Mouse (Mus musculus) regulatory T cell (primary cell): ENCODE measurements at regions not wholly inside any gene's neighbourhood (a gene's known extent, or its start where the extent isn't known, plus 50 kb on each side); places are given as distances from the start of the nearest gene placed in this dataset.
"Not testable (repeated sequence)": the region's sequence is repeated elsewhere in the genome, so short reads cannot be mapped to it uniquely, and the experiment has no call there.

ENCODE experiments used
- in situ Hi-C: fragments of 300-600 bp; cut with MboI, MseI; formaldehyde crosslinking; loops from one replicate; pipeline ENCODE4 v1.15.1; 2025; ENCODE audit warnings: high pct_unique_total_duplicates

GRCm38 (mm10) chr12:69524337-69525035, 58.3 kb downstream of the Vcpkmt start:
- in situ Hi-C loops, result no loop called here

DNA sequence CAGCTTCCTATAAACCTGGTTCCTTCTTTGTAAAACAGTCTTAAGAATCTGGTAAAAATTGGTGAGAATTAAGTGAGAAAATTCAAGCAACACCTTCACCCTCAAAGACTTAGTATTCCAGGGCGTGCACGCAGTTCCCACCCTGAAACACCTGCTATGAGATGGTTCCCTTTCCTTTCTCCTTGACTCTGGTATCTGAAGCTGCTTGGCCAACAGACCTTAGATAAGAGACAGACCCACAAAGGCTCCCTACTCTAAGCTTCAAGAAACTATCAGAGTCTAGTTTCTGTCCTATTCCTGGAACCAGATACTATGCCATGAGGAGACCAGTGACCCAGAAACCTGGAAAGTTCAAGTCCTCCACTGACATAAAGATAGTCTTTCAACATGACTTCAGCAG, 63.0 kb downstream of the Vcpkmt start:
- in situ Hi-C loops, result loop anchor here (10.0 kb wide), 1 partner anchor 65 kb away; no protein-coding TSS in a partner anchor

DNA sequence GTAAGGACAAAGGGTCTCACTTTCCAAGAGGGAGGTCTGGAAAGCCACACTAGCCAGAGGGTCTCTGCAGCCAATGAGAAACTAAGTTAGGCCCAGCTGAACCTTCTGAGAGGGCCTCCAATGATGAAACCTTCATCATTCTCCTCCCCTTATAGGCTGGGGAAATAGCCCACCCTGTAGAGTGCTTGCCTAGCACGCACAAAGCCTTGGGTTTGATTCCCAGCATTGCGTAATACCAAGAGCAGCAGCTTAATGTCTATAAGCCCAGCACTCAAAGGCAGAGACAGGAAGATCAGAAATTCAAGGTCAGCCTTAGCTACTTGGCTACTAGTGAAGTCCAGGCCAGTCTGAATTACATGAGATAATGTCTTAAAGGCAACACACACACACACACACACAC, 63.8 kb downstream of the Vcpkmt start:
- in situ Hi-C loops, result loop anchor here (10.0 kb wide), 1 partner anchor 64 kb away; no protein-coding TSS in a partner anchor

GRCm38 (mm10) chr12:69517616-69518015, 65.2 kb downstream of the Vcpkmt start:
- in situ Hi-C loops, result loop anchor here (10.0 kb wide), 1 partner anchor 63 kb away; no protein-coding TSS in a partner anchor

- in situ Hi-C loops, result loop anchor here (10.0 kb wide), 1 partner anchor 62 kb away; no protein-coding TSS in a partner anchor
Observed at GRCm38 (mm10) chr12:69516314-69516916, 66.4 kb downstream of the Vcpkmt start.

- in situ Hi-C loops, result loop anchor here (10.0 kb wide), 1 partner anchor 61 kb away; no protein-coding TSS in a partner anchor
Observed at GRCm38 (mm10) chr12:69515850-69516249, 67.0 kb downstream of the Vcpkmt start.

GRCm38 (mm10) chr12:69515117-69515516, 67.7 kb downstream of the Vcpkmt start:
- in situ Hi-C loops, result loop anchor here (10.0 kb wide), 1 partner anchor 60 kb away; no protein-coding TSS in a partner anchor

GRCm38 (mm10) chr12:69513166-69513565, 69.7 kb downstream of the Vcpkmt start:
- in situ Hi-C loops, result loop anchor here (10.0 kb wide), 1 partner anchor 58 kb away; no protein-coding TSS in a partner anchor

- in situ Hi-C loops, result loop anchor here (10.0 kb wide), 1 partner anchor 56 kb away; no protein-coding TSS in a partner anchor
Observed at GRCm38 (mm10) chr12:69510736-69511135, 72.1 kb downstream of the Vcpkmt start.

GRCm38 (mm10) chr12:69509180-69509579, 73.6 kb downstream of the Vcpkmt start:
- in situ Hi-C loops, result not testable (repeated sequence)

DNA sequence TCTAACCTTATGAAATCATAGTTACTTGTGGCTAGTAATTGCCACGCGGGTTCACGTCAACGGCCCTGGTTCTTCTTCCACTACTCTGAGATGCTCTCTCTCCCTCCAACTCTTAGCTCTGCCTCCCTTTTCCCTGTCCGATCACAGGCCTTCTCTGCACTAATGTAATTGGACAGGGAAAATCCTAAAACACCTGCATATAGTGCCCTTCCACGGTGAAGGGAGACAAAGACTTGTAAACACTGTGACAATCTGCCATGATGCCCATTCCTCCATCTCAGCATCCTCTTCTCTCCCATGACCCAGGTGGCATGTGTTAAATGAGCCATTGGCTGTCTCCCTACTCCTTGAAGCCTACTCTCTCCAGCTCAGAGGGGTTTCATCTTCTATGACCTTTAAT, 74.9 kb downstream of the Vcpkmt start:
- in situ Hi-C loops, result no loop called here

DNA sequence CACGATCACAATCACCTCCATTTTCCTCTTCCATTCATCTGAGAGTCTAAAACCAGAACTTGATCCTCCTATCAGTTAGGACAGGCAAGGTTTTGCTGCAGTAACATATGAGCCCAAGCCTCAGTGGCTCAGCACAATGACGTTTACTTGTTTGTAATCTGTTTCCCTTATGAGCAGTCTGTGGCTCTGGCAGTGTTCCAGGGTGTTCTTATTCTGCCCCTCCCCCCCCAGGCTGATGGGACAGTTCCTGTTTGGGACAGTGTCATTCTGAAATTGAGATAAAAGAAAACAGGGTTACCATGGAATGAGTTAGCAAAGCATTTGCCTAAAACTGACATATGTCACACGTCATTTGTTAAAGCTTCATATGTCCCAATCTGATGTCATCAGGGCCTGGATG, 75.5 kb downstream of the Vcpkmt start:
- in situ Hi-C loops, result no loop called here

GRCm38 (mm10) chr12:69502706-69503070, 80.1 kb downstream of the Vcpkmt start:
- in situ Hi-C loops, result no loop called here

DNA sequence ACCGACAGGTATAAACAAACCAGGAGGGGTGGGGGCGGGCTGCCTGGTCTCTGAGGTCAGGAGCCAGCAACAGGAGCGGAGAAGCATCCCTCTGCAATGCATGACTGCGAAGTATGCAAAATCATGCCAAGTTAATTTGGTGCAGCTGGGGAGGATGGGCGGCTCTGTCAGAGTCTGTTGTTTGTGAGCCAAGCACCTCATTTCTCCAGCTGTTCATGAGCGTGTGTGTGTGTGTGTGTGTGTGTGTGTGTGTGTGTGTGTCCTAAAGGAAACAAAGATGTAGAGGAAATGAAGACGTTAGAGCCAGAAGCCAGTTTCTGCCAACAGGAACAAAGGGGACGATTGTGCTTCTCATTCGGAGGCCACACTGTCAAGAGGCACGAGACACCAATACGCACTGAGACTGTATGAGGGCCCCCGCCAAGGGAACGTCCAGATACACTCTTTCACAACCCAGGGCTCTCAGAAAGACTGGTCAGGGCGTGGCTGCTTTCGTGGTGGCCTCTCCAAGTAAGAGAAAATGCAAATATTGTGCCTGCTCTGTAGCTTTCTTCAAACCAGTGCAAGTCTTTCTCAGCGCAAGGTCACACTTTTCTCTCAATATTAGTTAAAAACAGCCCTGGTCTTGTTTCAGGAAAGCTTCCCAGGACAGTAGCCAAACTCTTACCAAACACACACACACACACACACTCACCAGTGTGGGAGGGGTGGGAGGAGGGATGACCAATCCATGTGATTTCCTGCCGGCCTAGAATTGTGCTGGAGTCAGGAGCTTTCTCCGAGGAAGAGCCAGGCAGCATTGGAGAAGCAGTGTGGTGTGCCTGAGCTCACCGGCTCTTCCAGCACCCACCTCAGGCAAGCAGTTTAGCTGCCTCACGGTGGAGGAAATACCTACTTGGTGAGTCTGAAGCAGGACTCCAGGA, 80.8 kb downstream of the Vcpkmt start:
- in situ Hi-C loops, result no loop called here

DNA sequence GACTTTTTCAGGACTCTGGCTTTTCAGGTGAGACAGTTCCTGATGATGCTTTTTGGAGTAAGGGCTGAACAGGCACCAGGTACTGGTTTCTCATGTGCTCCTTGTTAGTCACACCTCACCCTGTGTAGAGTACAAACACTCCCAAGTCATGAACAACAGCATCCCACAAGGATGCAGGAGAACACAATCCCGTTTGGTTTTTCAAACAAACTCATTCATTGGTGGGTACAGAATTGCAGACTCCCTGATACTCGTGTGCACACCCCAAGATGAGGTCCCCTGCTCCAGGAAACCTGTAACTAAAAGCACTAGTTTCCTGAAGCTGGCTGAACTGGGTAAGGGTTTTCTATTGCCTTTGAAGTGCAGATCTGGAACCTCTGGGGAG, 81.5 kb downstream of the Vcpkmt start:
- in situ Hi-C loops, result no loop called here

DNA sequence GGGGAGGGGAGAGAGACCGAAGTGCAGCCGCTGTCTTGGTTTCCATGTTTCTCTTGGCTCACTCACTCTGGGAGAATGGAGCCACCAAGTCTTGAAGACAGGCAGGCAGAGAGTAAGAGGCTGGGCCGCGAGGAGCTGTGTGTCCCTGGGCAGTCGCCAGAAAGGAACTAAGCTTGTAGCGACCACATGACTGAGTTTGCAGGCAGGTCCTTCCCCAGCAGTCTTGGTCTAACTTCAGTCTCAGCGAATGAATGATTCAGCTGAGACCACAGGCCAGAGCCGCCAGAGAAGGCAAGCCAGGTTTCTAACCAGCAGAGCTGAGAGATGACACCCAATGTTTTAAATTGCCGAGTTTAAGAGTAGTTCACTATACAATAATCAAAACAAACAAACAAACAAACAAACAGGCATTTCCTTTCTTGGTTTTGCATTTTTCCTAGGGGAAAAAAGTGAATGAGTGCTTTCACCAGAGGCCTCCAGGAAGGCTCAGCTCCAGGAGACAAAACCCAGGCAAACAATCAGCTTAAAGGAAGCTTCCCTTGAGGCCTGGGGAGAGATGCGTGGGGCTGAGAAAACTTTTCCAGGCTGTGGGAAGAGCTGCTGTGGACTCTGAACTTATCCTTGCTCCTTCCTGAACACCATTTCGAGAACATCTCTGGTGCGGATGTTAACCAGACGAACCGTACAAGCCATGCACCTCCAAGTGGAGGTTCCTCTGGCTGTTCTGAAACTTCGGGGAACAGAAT, 82.1 kb downstream of the Vcpkmt start:
- in situ Hi-C loops, result no loop called here

DNA sequence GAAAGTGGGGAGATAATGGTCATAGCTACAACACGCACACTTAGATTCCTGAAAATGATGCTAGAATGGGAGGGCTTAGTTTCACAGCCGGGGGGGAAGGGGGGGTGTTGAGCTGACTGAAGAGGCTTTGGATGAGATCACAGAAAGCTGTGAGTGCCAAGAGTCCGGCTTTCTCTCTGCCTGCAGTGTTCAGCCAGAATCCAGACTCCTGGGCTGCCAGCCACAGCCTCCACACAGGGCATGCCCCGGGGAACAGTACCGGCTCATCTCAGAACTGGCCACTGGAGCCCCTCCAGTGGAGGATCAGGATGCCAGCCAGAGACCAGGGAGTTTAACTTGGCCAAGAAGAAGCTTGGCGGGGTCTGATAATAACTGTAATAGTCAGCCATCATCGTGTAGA, 85.7 kb downstream of the Vcpkmt start:
- in situ Hi-C loops, result no loop called here

DNA sequence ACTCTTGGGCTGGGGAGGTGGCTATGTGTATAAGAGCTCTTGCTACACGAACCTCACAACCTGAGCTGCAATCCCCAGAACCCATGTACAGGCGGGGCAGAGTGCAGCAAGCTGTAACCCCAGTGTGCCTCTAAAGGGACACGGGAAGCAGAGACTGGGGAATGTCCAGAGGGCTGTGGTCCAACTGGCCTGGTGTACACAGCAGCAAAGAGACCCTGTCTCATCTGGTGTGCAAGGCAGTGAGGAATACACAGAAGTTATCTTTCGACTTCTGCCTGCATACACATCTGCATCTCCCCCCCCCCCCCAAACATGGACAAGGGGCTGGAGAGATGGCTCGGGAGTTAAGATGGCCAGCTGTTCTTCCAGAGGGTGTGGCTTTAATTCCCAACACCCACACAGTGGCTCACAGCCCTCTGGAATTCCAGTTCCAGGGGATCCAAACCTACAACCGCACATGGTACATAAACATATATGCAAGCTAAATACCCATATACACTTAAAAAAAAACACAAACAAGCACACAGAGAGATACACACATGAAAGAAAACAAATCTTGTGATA, 86.4 kb downstream of the Vcpkmt start:
- in situ Hi-C loops, result no loop called here

DNA sequence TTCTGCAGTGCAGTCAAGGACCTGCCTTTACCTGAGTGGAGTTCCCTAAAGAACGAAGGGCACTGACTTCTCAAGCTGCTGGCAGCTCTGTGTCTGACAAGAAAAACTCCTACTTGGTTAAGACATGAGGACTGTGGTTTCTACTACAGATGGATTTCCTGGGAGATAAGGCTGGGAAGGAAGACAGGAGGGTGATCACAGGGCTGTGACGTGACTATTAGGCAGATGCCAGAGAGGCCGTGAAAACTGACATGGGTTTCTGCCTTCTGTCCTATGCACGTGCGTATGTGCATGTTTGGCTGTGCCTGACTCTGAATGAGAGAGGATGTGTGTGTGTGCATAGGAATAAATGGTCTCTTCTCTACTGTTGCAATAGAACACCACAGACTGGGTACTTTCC, 87.1 kb downstream of the Vcpkmt start:
- in situ Hi-C loops, result no loop called here

DNA sequence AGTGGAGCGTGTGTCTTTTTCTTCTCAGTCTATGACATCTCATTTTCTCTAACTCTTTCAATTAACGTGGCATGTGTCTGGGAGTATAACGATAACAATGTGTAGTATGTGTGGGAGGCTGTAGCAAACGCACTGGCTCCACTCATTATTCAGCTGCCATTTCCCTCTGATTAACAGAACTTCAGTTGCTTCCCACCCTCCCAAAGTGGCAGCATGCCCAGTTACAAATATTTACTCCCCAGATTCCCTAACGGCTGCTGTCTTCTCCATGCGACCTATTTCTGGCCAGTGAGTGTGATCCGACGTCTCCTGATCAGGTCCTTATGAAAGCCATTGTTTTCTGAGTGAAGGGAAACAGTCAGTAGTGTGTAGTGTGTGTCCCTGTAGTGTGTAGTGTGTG, 88.2 kb downstream of the Vcpkmt start:
- in situ Hi-C loops, result loop anchor here (5.0 kb wide), 1 partner anchor 73 kb away; no protein-coding TSS in a partner anchor

DNA sequence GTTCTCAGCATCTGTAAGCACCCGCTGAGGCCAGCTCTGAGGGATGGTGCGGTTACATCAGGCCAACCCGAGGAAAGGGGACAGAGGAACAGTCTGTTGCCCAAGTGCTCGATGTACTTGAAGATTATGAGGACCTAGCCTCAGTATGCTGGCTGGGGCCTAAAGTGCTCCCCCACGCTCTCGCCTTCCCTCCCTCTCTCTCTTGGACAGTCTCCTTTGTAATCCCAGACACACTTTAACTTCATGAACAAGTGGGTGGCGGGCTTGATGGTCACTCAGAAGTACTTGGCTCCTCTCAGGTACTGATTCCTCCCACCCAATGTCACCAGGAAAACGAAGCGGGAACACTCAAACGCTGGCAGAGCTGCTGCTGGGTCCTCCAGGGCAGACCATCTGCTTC, 93.1 kb downstream of the Vcpkmt start:
- in situ Hi-C loops, result loop anchor here (5.0 kb wide), 1 partner anchor 78 kb away; no protein-coding TSS in a partner anchor
